Mouse (Mus musculus) stomach, postnatal 0 days (tissue): ENCODE data around the gene 4930583I09Rik.

Experiments
- CTCF ChIP-seq: IDR thresholded peaks from 2 replicates; pipeline ENCODE4 v1.5.1; 2016; ENCODE audit warnings: antibody characterized with exemption, low read depth, mild to moderate bottlenecking, moderate library complexity
- EP300 ChIP-seq: optimal IDR thresholded peaks from 2 replicates; pipeline ENCODE3; 2016; ENCODE audit warnings: antibody characterized with exemption

GRCm38 (mm10) chr17:64836892-64837291 lies 1.0 kb upstream of the 4930583I09Rik start:
- no peak for TF ChIP-seq CTCF
- no peak for TF ChIP-seq EP300
